Mouse (Mus musculus) heart, embryonic 15.5 days (tissue): ENCODE data around the gene Sgip1. TPM values are rescaled to one million over a fixed set of nuclear protein-coding genes. Genes with fewer than 3 reads are reported as not detected.

Experiments used
- ATAC-seq: fragments of 200-750 bp; cut with Nextera tagmentation; replicated peaks from 2 replicates; pipeline ENCODE4 v1.8.0; 2017; ENCODE audit warnings: low read depth, moderate TSS enrichment; ENCODE audit not compliant: insufficient number of reproducible peaks, insufficient read depth, low FRiP score
- H3K27ac ChIP-seq: fragments of 300-500 bp; sonication (generic); 2 replicates; pipeline ENCODE4 v1.5.1; 2015; ENCODE audit warnings: mild to moderate bottlenecking, inconsistent platforms
- H3K27me3 ChIP-seq: fragments of 300-500 bp; sonication (generic); 2 replicates; pipeline ENCODE4 v1.6.1; 2015; ENCODE audit warnings: inconsistent platforms
- H3K36me3 ChIP-seq: fragments of 300-500 bp; sonication (generic); 2 replicates; pipeline ENCODE4 v1.6.1; 2015; ENCODE audit warnings: mild to moderate bottlenecking, inconsistent platforms
- H3K4me1 ChIP-seq: fragments of 300-500 bp; sonication (generic); replicated peaks from 2 replicates; pipeline ENCODE4 v1.6.1; 2015; ENCODE audit warnings: inconsistent platforms
- H3K4me2 ChIP-seq: fragments of 300-500 bp; sonication (generic); 2 replicates; pipeline ENCODE4 v1.6.1; 2015; ENCODE audit warnings: inconsistent platforms, mild to moderate bottlenecking, moderate library complexity
- H3K4me3 ChIP-seq: fragments of 300-500 bp; sonication (generic); 2 replicates; pipeline ENCODE4 v1.5.1; 2015; ENCODE audit warnings: mild to moderate bottlenecking, inconsistent platforms
- H3K9ac ChIP-seq: fragments of 300-500 bp; sonication (generic); 2 replicates; pipeline ENCODE4 v1.6.1; 2015; ENCODE audit warnings: mild to moderate bottlenecking, inconsistent platforms
- H3K9me3 ChIP-seq: fragments of 300-500 bp; sonication (generic); replicated peaks from 2 replicates; pipeline ENCODE4 v1.6.1; 2016; ENCODE audit warnings: inconsistent platforms
- WGBS: fragments of 180-500 bp; shearing (Covaris S2); methylation state at CpG from one replicate; pipeline ENCODE4 v1.1.7; 2015; ENCODE audit warnings: mixed read lengths; 5-methylcytosine and 5-hydroxymethylcytosine counted together
- polyA plus RNA-seq: library from polyadenylated mRNA; unstranded; fragments of >200 nt; fragmentation: Nextera tagmentation; extraction: Ambion mirVana; gene quantifications from 2 replicates; pipeline ENCODE4 v1.2.1, GENCODE M21; 2015

The Sgip1 gene
- polyA plus RNA-seq, 1 experiment from 2014 or later, result 1.5 TPM

- Histone ChIP-seq H3K4me2 (no peak overlapping the region), H3K4me1 (peaks cover 8% of the 10 kb centered on the region), H3K4me3 (no peak overlapping the region), H3K9me3 (no peaks in the 10 kb centered on the region), H3K36me3 (no peaks in the 10 kb centered on the region), H3K27me3 (no peaks in the 10 kb centered on the region), H3K9ac (no peak overlapping the region), H3K27ac (no peak overlapping the region)
- ATAC-seq, result no peak
- WGBS, result 88% methylated on average over 3 of the region's 3 CpGs
These were observed 125.4 kb downstream of the Sgip1 start for GRCm38 (mm10) chr4:102866531-102866930.

GRCm38 (mm10) chr4:102871274-102871673 lies 130.2 kb downstream of the Sgip1 start:
- no peak overlapping the region for H3K4me2 ChIP-seq
- no peak for ATAC-seq

GRCm38 (mm10) chr4:102883142-102883541 lies 142.0 kb downstream of the Sgip1 start:
- Histone ChIP-seq H3K9me3 (no peaks in the 10 kb centered on the region), H3K27me3 (no peaks in the 10 kb centered on the region), H3K36me3 (no peaks in the 10 kb centered on the region), H3K27ac (no peak overlapping the region), H3K9ac (no peak overlapping the region), H3K4me2 (no peak overlapping the region), H3K4me1 (no peaks in the 10 kb centered on the region), H3K4me3 (no peak overlapping the region)
- 86% methylated on average over 3 of the region's 3 CpGs for WGBS
- ATAC-seq, result no peak

More at GRCm38 (mm10) chr4:102871274-102871673, 130.2 kb downstream of the Sgip1 start:
- Histone ChIP-seq H3K4me3 (no peak overlapping the region), H3K9ac (no peak overlapping the region), H3K27ac (no peak overlapping the region), H3K36me3 (no peaks in the 10 kb centered on the region), H3K9me3 (no peaks in the 10 kb centered on the region), H3K27me3 (no peaks in the 10 kb centered on the region), H3K4me1 (peaks cover 8% of the 10 kb centered on the region)
- WGBS, result 74% methylated on average over 4 of the region's 4 CpGs

GRCm38 (mm10) chr4:102884228-102884627 lies 143.1 kb downstream of the Sgip1 start:
- ATAC-seq, result no peak
- Histone ChIP-seq H3K36me3 (no peaks in the 10 kb centered on the region), H3K9ac (no peak overlapping the region), H3K4me3 (no peak overlapping the region), H3K27ac (no peak overlapping the region), H3K27me3 (no peaks in the 10 kb centered on the region), H3K4me2 (no peak overlapping the region), H3K4me1 (no peaks in the 10 kb centered on the region), H3K9me3 (no peaks in the 10 kb centered on the region)
- WGBS, result 82% methylated on average over 4 of the region's 4 CpGs

GRCm38 (mm10) chr4:102886459-102886858 lies 145.4 kb downstream of the Sgip1 start:
- no peak overlapping the region for H3K4me2 ChIP-seq
- ATAC-seq, result no peak

GRCm38 (mm10) chr4:102886902-102887301 lies 145.8 kb downstream of the Sgip1 start:
- Histone ChIP-seq H3K9me3 (no peaks in the 10 kb centered on the region), H3K4me2 (no peak overlapping the region), H3K27ac (no peak overlapping the region), H3K27me3 (no peaks in the 10 kb centered on the region), H3K4me3 (no peak overlapping the region), H3K36me3 (no peaks in the 10 kb centered on the region), H3K9ac (no peak overlapping the region), H3K4me1 (no peaks in the 10 kb centered on the region)
- no peak for ATAC-seq
- WGBS, result 90% methylated on average over 4 of the region's 4 CpGs

More at GRCm38 (mm10) chr4:102886459-102886858, 145.4 kb downstream of the Sgip1 start:
- 71% methylated on average over 2 of the region's 2 CpGs for WGBS
- no peaks in the 10 kb centered on the region for H3K9me3 ChIP-seq
- no peak overlapping the region for H3K27ac ChIP-seq
- no peaks in the 10 kb centered on the region for H3K36me3 ChIP-seq
- H3K27me3 ChIP-seq, result no peaks in the 10 kb centered on the region
- H3K4me3 ChIP-seq, result no peak overlapping the region
- no peak overlapping the region for H3K9ac ChIP-seq
- H3K4me1 ChIP-seq, result no peaks in the 10 kb centered on the region

GRCm38 (mm10) chr4:102887770-102888689 lies 146.9 kb downstream of the Sgip1 start:
- no peak for ATAC-seq
- no peaks in the 10 kb centered on the region for H3K36me3 ChIP-seq
- H3K9ac ChIP-seq, result no peak overlapping the region
- no peak overlapping the region for H3K4me3 ChIP-seq
- H3K27me3 ChIP-seq, result no peaks in the 10 kb centered on the region
- no peak overlapping the region for H3K27ac ChIP-seq
- H3K4me2 ChIP-seq, result no peak overlapping the region
- 59% methylated on average over 14 of the region's 14 CpGs for WGBS
- H3K4me1 ChIP-seq, result no peaks in the 10 kb centered on the region
- no peaks in the 10 kb centered on the region for H3K9me3 ChIP-seq

GRCm38 (mm10) chr4:102895866-102896265 lies 154.8 kb downstream of the Sgip1 start:
- 91% methylated on average over 2 of the region's 2 CpGs for WGBS
- Histone ChIP-seq H3K27ac (no peak overlapping the region), H3K27me3 (no peaks in the 10 kb centered on the region), H3K4me1 (0 out of 2 replicates have a peak, but pooled peaks cover 3% of the 10 kb centered on the region), H3K9me3 (0 out of 2 replicates have a peak, but pooled peaks cover 5% of the 10 kb centered on the region), H3K4me3 (no peak overlapping the region), H3K4me2 (no peak overlapping the region), H3K36me3 (no peaks in the 10 kb centered on the region), H3K9ac (no peak overlapping the region)
- ATAC-seq, result no peak

GRCm38 (mm10) chr4:102898987-102899386 lies 157.9 kb downstream of the Sgip1 start:
- ATAC-seq, result no peak
- Histone ChIP-seq H3K36me3 (no peaks in the 10 kb centered on the region), H3K9ac (no peak overlapping the region), H3K4me1 (0 out of 2 replicates have a peak, but pooled peaks cover 3% of the 10 kb centered on the region), H3K9me3 (0 out of 2 replicates have a peak, but pooled peaks cover 5% of the 10 kb centered on the region), H3K27ac (no peak overlapping the region), H3K4me2 (no peak overlapping the region), H3K4me3 (no peak overlapping the region), H3K27me3 (no peaks in the 10 kb centered on the region)
- WGBS, result 63% methylated on average over 4 of the region's 4 CpGs

GRCm38 (mm10) chr4:102899683-102900082 lies 158.6 kb downstream of the Sgip1 start:
- Histone ChIP-seq H3K27me3 (no peaks in the 10 kb centered on the region), H3K4me3 (no peak overlapping the region), H3K4me1 (0 out of 2 replicates have a peak, but pooled peaks cover 3% of the 10 kb centered on the region), H3K9ac (no peak overlapping the region), H3K27ac (no peak overlapping the region), H3K36me3 (no peaks in the 10 kb centered on the region), H3K9me3 (0 out of 2 replicates have a peak, but pooled peaks cover 5% of the 10 kb centered on the region), H3K4me2 (no peak overlapping the region)
- ATAC-seq, result peak; percentile 58; the same call in 1 of the 2 replicates
- WGBS, result 66% methylated on average over 5 of the region's 5 CpGs

- Histone ChIP-seq H3K27ac (no peak overlapping the region), H3K4me2 (no peak overlapping the region), H3K9me3 (0 out of 2 replicates have a peak, but pooled peaks cover 5% of the 10 kb centered on the region), H3K4me1 (0 out of 2 replicates have a peak, but pooled peaks cover 3% of the 10 kb centered on the region), H3K9ac (no peak overlapping the region), H3K36me3 (no peaks in the 10 kb centered on the region), H3K27me3 (no peaks in the 10 kb centered on the region), H3K4me3 (no peak overlapping the region)
- 74% methylated on average over 6 of the region's 6 CpGs for WGBS
- no peak for ATAC-seq
These were observed 159.1 kb downstream of the Sgip1 start for GRCm38 (mm10) chr4:102900166-102900565.
